ENCODE assay signal across 26 mouse cellular contexts in the genomic region with DNA sequence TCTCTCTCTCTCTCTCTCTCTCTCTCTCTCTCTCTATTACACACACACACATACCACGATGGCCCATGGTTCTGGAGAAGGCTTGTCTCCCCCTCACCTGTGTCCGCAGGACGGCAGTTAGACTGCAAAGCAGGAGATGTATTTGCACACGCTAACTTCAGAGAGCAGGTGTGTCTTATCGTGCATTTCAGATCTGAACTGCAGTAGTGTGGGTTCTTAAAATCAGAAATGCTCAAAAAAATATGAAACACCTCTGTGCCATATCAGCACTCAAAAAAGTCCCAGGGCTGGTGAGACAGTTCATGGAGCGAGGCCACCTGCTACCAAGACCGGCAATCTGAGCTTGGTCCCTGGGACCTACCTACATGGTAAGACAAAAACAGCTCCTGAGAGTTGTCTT. TPM values are rescaled to one million over a fixed set of nuclear protein-coding genes. Genes with fewer than 3 reads are reported as not detected.
"Had no signal": no experiment of that assay in that cellular context is flagged by ENCODE, and none has a peak within 500 bp of the region (broad histone marks: within the 10 kb centered on the region; RNA-seq: fewer than 3 reads in every experiment).

No protein-coding gene starts in this region.

- DNase-seq: gastrocnemius, postnatal 14 days; gastrocnemius, postnatal 36 days; heart, adult 18-20 months; heart, postnatal 10 days; heart, postnatal 36 days; kidney, adult 11 months; kidney, adult 2 months; kidney, adult 9 months; kidney, postnatal 14 days; kidney, postnatal 36 days; layer of hippocampus, adult 9-11 months; layer of hippocampus, postnatal 36 days; left cerebral cortex, postnatal 4 days had no signal

- H3K27ac ChIP-seq: heart, embryonic 10.5 days; hindbrain, embryonic 13.5 days; hindbrain, embryonic 15.5 days; hindbrain, postnatal 0 days; kidney, embryonic 15.5 days; kidney, postnatal 0 days; limb, embryonic 13.5 days; limb, embryonic 15.5 days; liver, embryonic 12.5 days had no signal

- H3K4me3 ChIP-seq: heart, embryonic 10.5 days; heart, embryonic 12.5 days; kidney, embryonic 15.5 days; limb, embryonic 15.5 days; liver, embryonic 12.5 days had no signal

RNA-seq across cellular contexts. Expression of gene D430041D05Rik, which starts 1.0 kb away (rescaled TPM):
- total RNA-seq: hematopoietic stem cell, adult 5-6 weeks; liver, adult 2 months had no signal
- polyA plus RNA-seq: large intestine, adult 2 months; liver, adult 2 months had no signal
